Mouse (Mus musculus) cerebellum, adult 2 months (tissue): ENCODE measurements around the gene Enpp1. TPM values are rescaled to one million over a fixed set of nuclear protein-coding genes. Genes with fewer than 3 reads are reported as not detected.
"Not testable (repeated sequence)": the region's sequence is repeated elsewhere in the genome, so short reads cannot be mapped to it uniquely, and the experiment has no call there.

Source experiments
- DNase-seq, 2 experiments: peaks; one replicate each; pipeline ENCODE4 v3.0.0; 2021
- H3K27ac ChIP-seq: fragments of 200-500 bp; 2 replicates; pipeline ENCODE4 v1.5.1; 2012; ENCODE audit warnings: low read length, control low read depth, inconsistent platforms; ENCODE audit not compliant: insufficient read depth
- H3K27me3 ChIP-seq: fragments of 200-500 bp; 2 replicates; pipeline ENCODE4 v1.6.1; 2012; ENCODE audit warnings: inconsistent platforms, mild to moderate bottlenecking, low read length, moderate library complexity; ENCODE audit not compliant: control insufficient read depth, insufficient read depth
- H3K4me1 ChIP-seq: fragments of 200-500 bp; 2 replicates; pipeline ENCODE4 v1.6.1; 2011; ENCODE audit warnings: low read length; ENCODE audit not compliant: control insufficient read depth, insufficient read depth
- H3K4me3 ChIP-seq: fragments of 200-500 bp; replicated peaks from 2 replicates; pipeline ENCODE3; 2011; ENCODE audit warnings: mild to moderate bottlenecking, low read depth, low read length, control low read depth; ENCODE audit not compliant: insufficient read depth
- CTCF ChIP-seq: fragments of 200-500 bp; IDR thresholded peaks from 2 replicates; pipeline ENCODE4 v1.5.1; 2011; ENCODE audit warnings: low read depth, mild to moderate bottlenecking, control low read depth, low read length, moderate library complexity, borderline replicate concordance; ENCODE audit not compliant: insufficient read depth
- POLR2A ChIP-seq: fragments of 200-500 bp; IDR thresholded peaks from 2 replicates; pipeline ENCODE4 v1.6.1; 2011; ENCODE audit warnings: low read length, control low read depth, borderline replicate concordance; ENCODE audit not compliant: insufficient read depth
- WGBS: fragments of 180-500 bp; shearing (Covaris S2); methylation state at CpG from one replicate; pipeline ENCODE4 v1.1.7; 2018; 5-methylcytosine and 5-hydroxymethylcytosine counted together
- polyA plus RNA-seq: library from polyadenylated mRNA; depleted of rRNA; stranded (reverse); fragments of >200 nt; gene quantifications from 2 replicates; pipeline ENCODE4 v1.2.3, GENCODE M21; 2012

The Enpp1 gene
- polyA plus RNA-seq, 1 experiment = 4.0 TPM

DNA sequence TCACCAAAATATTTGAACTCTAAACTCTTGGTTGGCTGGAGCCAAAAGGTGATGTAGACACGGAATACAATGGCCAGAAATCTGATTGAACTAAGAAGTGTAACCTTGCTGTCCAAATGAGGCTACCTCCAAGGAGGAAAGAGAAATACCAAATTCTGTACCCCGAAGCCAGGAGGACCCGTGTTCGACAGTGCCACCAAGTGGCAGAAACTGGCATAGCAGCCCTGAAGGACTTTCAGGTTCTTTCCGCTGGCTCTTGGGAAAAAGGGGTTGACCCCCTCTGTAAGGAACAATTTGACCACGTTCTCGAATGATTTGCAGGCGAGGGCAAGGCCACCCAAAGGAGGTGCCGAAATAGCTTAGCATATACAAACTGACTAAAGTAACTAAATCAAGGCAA lies 90.4 kb downstream of the Enpp1 start:
- WGBS = 46% methylated on average over 9 of the region's 9 CpGs
- DNase-seq = peak in 1 of 2 experiments; percentile 30
- no peak overlapping the region for H3K4me3 ChIP-seq
- TF ChIP-seq POLR2A (no peak), CTCF (peak; percentile 64)
- H3K27me3 ChIP-seq = no peaks in the 10 kb centered on the region
- no peak overlapping the region for H3K27ac ChIP-seq
- H3K4me1 ChIP-seq = no peaks in the 10 kb centered on the region

GRCm38 (mm10) chr10:24616572-24616971 lies 95.4 kb downstream of the Enpp1 start:
- DNase-seq, H3K27ac ChIP-seq, H3K4me1 ChIP-seq, H3K4me3 ChIP-seq, H3K27me3 ChIP-seq: not testable (repeated sequence)
- WGBS = 98% methylated on average over 1 of the region's 1 CpGs

GRCm38 (mm10) chr10:24615799-24616198 lies 96.2 kb downstream of the Enpp1 start:
- Histone ChIP-seq H3K4me1 (no peaks in the 10 kb centered on the region), H3K27ac (no peak overlapping the region), H3K4me3 (no peak overlapping the region), H3K27me3 (no peaks in the 10 kb centered on the region)
- DNase-seq = no peak
- TF ChIP-seq CTCF = no peak
- TF ChIP-seq POLR2A = no peak
- 80% methylated on average over 6 of the region's 6 CpGs for WGBS

DNA sequence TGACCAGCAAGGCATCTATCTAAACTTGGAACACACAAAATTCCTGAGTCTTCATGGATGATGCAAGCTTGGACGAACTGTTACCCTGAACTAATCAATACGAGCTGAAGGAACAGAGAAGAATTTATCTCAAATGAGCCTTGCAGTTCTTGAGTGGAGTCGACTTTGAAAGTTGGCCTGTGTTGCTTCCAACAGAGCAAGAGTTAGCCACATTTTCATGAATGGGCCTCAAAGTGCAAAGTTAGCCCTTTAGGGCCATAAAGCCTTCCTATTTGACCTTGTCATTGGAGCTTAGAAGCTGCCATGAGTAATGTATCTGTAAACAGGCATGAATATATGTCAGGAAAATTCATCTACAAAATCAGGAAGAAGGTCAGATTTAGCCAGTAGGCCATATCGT lies 97.2 kb downstream of the Enpp1 start:
- no peak for TF ChIP-seq POLR2A
- no peak for TF ChIP-seq CTCF
- WGBS = 87% methylated on average over 4 of the region's 4 CpGs
- H3K4me3 ChIP-seq = no peak overlapping the region
- DNase-seq = no peak
- no peak overlapping the region for H3K27ac ChIP-seq
- H3K27me3 ChIP-seq = no peaks in the 10 kb centered on the region
- no peaks in the 10 kb centered on the region for H3K4me1 ChIP-seq

DNA sequence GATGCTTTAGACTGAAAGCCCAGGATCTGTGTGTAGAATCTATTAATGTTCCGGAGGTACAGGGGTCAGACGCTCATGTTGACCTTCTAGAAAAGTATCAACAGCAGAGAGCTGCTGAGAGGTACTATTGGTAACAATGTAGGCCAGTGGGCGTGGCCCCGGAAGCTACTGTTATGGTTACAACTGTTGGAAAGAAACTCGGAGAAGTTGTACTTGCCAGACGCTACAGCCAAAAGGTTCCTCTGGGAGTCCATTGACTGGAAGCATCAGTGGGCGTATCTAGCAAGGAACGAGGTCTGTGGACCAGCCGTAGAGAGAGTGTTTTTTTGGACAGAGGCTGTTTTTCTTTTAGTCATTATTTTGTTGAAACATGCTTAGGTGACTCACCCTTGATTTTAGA lies 102.2 kb downstream of the Enpp1 start:
- H3K27ac ChIP-seq = no peak overlapping the region
- no peak for DNase-seq
- no peaks in the 10 kb centered on the region; the same call in 1 of the 2 replicates for H3K27me3 ChIP-seq
- H3K4me3 ChIP-seq = no peak overlapping the region
- WGBS = 71% methylated on average over 9 of the region's 9 CpGs
- TF ChIP-seq POLR2A (no peak), CTCF (no peak)
- no peaks in the 10 kb centered on the region for H3K4me1 ChIP-seq

- H3K27ac ChIP-seq = no peak overlapping the region
- TF ChIP-seq POLR2A (no peak), CTCF (no peak)
- H3K27me3 ChIP-seq = no peaks in the 10 kb centered on the region; the same call in 1 of the 2 replicates
- H3K4me1 ChIP-seq = no peaks in the 10 kb centered on the region
- H3K4me3 ChIP-seq = no peak overlapping the region
- DNase-seq = no peak
- WGBS = 92% methylated on average over 3 of the region's 3 CpGs
These were observed 102.8 kb downstream of the Enpp1 start for GRCm38 (mm10) chr10:24609146-24609545.

DNA sequence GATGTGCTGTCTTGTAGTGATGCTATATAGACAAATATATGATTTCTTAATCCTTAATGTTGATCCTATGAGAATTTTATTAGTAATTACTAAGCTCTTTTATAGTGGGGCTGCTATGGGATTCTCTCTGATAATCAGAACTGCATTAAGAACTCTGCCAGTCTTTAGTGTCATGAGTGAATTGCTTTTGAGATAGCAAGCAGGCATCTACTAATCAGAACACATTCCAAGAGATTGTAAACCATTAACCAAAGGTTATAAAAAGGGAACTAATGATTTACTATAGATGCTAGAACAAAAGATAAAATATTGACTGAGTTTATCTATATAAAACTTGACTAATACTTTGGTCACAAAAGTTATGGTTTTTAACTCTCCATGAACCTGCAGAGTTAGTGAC lies 108.2 kb downstream of the Enpp1 start:
- H3K27ac ChIP-seq = no peak overlapping the region
- no peaks in the 10 kb centered on the region; the same call in 1 of the 2 replicates for H3K27me3 ChIP-seq
- H3K4me3 ChIP-seq = no peak overlapping the region
- H3K4me1 ChIP-seq = no peaks in the 10 kb centered on the region
- TF ChIP-seq POLR2A (no peak), CTCF (no peak)
- DNase-seq = no peak

- H3K27me3 ChIP-seq = no peaks in the 10 kb centered on the region; the same call in 1 of the 2 replicates
- WGBS = 78% methylated on average over 2 of the region's 2 CpGs
- TF ChIP-seq POLR2A (no peak), CTCF (no peak)
- no peak for DNase-seq
- no peak overlapping the region for H3K27ac ChIP-seq
- H3K4me1 ChIP-seq = no peaks in the 10 kb centered on the region
- H3K4me3 ChIP-seq = no peak overlapping the region
These were observed 108.9 kb downstream of the Enpp1 start for GRCm38 (mm10) chr10:24603035-24603434.
